Mouse (Mus musculus): Measurements from ENCODE around the gene Gid8.

The Gid8 gene

GRCm38 (mm10) chr2:180709923-180710272 lies at the start of gene Gid8, which contains the start of gene Dido1:
TSS of gene Gid8 (plus strand) at chr2:180710117.
TSS of gene Dido1 (minus strand) at chr2:180709999.
- DNase-seq: peak; percentile 94

GRCm38 (mm10) chr2:180660521-180660920 lies 49.4 kb upstream of the Gid8 start:
- no peak for DNase-seq

GRCm38 (mm10) chr2:180662008-180662407 lies 47.9 kb upstream of the Gid8 start:
- DNase-seq: no peak

GRCm38 (mm10) chr2:180676706-180677105 lies 33.2 kb upstream of the Gid8 start:
- no peak for DNase-seq

- peak; percentile 82 for DNase-seq
These were observed 31.2 kb upstream of the Gid8 start for GRCm38 (mm10) chr2:180678609-180679140.

GRCm38 (mm10) chr2:180681225-180681624 lies 28.7 kb upstream of the Gid8 start:
- no peak for DNase-seq

GRCm38 (mm10) chr2:180683524-180683923 lies 26.4 kb upstream of the Gid8 start:
- DNase-seq: no peak

DNA sequence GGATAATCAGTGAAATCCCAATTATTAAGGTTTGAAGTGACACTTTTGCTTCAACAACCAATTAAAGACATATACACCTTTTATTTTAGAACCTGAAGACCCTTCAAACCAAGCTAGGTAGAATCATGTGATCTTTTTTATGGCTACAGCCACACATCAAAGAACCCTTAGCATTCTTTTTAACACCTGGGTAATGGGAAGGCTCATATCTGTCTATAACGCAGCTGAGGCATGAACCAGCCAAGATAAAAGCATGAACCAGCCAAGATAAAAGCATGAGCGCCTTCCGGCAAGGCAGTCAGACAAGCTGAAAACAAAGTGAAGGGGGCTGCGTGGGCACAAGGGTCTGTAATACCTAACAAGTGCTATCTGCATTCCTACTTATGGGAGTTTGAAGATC lies 25.9 kb upstream of the Gid8 start:
- no peak for DNase-seq

- no peak for DNase-seq
These were observed 20.1 kb upstream of the Gid8 start for GRCm38 (mm10) chr2:180689841-180690240.

- no peak for DNase-seq
These were observed 17.3 kb upstream of the Gid8 start for GRCm38 (mm10) chr2:180692630-180693029.

GRCm38 (mm10) chr2:180695176-180695575 lies 14.7 kb upstream of the Gid8 start:
- no peak for DNase-seq

- DNase-seq: no peak
These were observed 9.5 kb upstream of the Gid8 start for GRCm38 (mm10) chr2:180700457-180700856.

DNA sequence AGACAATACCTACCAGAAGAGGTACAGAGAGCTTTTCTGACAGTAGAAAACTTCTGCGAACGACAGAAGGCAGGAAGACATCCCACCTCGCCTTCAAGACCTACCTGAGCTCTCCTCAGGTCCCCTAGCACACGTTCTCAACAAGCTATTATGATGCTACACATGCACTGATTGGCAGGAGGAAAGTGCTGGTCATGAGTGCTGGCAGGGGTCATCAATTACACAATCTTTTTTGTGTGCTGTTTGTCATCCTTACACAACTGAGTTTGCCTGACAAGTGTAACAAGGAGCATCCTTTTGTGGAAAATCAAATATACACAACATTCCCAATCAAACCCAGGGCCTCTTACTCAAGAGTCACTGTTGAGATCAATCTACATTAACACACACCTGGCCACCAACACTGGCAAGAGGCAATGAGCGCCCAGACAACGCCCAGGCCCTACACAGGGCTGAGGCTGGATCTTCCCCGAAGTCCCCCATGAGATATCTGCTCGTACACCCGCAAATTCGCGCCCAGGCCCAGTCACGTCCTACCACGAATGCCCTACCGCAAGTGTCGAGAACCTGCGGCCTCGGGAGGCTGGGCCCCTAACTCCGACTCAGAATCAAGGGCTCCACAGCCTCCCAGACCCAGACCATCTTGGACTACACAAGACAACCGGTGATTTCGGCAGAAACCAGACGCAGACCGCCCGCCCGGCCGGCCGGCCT lies 8.7 kb upstream of the Gid8 start:
- DNase-seq: no peak

- DNase-seq: peak; percentile 91
These were observed 7.9 kb upstream of the Gid8 start for GRCm38 (mm10) chr2:180701767-180702621.

DNA sequence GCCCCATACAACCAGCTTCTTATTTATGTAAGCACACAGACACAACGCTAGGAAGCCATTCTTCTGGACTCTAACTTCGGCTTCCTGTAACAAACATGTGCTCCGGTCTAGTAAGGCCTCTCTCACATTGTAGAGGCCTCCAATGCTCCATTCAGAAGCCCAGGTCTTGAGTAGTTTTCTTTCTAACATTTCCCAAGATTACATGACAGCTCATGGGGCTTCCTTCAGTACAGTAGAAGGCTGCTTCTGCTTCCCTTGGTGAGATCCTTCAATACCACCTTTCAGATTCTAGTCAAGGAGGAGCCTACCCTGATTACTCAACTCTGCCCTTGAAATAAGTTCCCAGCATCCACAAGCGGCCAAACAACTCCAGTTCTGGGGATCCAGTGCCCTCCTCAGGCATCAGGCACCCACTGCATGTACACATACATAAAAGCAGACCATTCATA lies 7.2 kb upstream of the Gid8 start:
- DNase-seq: no peak

DNA sequence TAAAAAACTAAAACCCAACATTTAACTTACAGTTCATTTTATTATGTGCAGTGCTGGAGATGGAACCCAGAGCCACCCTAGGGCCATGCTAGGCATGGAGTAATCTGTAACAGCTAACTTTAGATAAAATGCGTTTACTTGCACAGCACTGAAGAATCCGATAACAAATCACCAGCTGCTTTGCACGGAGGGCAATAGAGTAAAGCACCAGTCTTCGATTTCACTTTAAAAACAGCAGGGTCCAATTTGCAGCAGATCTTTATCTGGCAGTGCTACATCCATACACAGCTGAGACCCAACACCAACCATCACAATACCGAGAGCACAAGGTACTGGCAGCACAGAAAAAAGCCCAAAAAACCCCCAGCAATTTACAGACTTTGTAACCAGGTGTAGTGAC lies 6.7 kb upstream of the Gid8 start:
- DNase-seq: no peak

DNA sequence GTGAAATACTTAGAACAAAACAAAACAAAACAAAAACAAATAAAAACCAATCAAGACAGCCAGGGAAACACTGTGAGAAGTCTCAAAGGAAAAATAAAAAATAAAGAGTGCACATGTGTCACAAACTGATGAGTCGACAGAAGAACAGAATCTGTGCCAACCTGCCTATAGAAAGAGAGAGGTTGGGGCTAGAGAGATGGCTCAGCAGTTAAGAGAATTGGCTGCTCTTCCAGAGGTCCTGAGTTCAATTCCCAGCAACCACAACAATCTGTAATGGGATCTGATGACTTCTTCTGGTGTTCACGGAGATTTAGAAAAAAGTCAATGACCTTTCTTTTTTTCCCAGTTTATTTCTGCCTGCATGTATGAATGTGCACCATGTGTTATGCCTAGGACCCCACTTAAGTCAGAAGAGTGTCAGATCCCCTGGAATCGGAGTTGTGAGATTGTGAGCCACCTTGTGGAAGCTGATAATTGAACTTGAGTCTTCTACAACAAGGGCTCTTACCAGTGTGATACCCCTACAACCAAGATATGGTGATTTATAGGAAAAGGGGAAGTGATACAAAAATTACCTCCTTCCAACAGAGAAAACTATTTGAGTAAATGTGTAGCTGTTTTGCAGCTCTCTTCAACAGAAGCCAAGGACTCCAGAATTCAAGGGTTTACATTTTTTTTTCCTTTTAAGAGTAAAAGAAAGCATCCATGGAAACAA lies 6.1 kb upstream of the Gid8 start:
- no peak for DNase-seq

DNA sequence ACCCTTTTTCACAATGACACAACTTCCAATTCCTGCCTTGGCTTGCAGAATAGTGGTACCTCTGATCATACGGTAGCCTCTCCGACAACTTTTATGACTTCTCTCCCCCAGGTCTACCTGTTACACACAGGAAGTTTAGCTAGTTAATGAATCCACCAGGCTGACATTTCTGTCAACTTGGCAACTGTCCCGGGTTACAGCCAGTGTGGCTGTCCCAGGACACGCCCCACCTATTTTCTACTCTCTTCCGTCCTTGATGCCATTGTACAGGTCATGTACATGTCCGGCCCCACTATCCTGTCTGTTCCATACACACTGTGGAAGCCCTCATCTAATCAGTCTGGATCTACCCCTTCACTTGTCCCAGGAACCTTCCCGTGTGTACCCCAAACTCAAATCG lies 5.3 kb upstream of the Gid8 start:
- peak; percentile 72 for DNase-seq

- DNase-seq: no peak
These were observed 4.9 kb upstream of the Gid8 start for GRCm38 (mm10) chr2:180705066-180705465.

GRCm38 (mm10) chr2:180705975-180706374 lies 3.9 kb upstream of the Gid8 start:
- no peak for DNase-seq

GRCm38 (mm10) chr2:180709023-180709922 lies 644 bp upstream of the Gid8 start:
- no peak for DNase-seq
